Mouse (Mus musculus) embryonic facial prominence, embryonic 11.5 days (tissue): Measurements from ENCODE around the gene Zdhhc19. TPM values are rescaled to one million over a fixed set of nuclear protein-coding genes. Genes with fewer than 3 reads are reported as not detected.

ENCODE experiments used
- ATAC-seq: fragments of 200-750 bp; cut with Nextera tagmentation; replicated peaks from 2 replicates; pipeline ENCODE4 v1.8.0; 2017; ENCODE audit warnings: low read depth; ENCODE audit not compliant: insufficient number of reproducible peaks, low FRiP score, low TSS enrichment
- DNase-seq: peaks from one replicate; pipeline ENCODE4 v3.0.0-alpha.2; 2015; ENCODE audit warnings: low spot score
- H3K27ac ChIP-seq: fragments of 300-500 bp; sonication (generic); replicated peaks from 2 replicates; pipeline ENCODE4 v1.5.1; 2014; ENCODE audit warnings: mild to moderate bottlenecking, low read depth, low read length, control low read depth
- H3K27me3 ChIP-seq: fragments of 300-500 bp; sonication (generic); 2 replicates; pipeline ENCODE4 v1.6.1; 2014; ENCODE audit warnings: mild to moderate bottlenecking, low read length, moderate library complexity, mixed read lengths; ENCODE audit not compliant: control insufficient read depth, insufficient read depth
- H3K36me3 ChIP-seq: fragments of 300-500 bp; sonication (generic); replicated peaks from 2 replicates; pipeline ENCODE4 v1.6.1; 2014; ENCODE audit warnings: low read depth, mild to moderate bottlenecking, low read length, moderate library complexity, mixed read lengths; ENCODE audit not compliant: control insufficient read depth, insufficient read depth
- H3K4me1 ChIP-seq: fragments of 300-500 bp; sonication (generic); 2 replicates; pipeline ENCODE4 v1.6.1; 2014; ENCODE audit warnings: low read length, mixed read lengths; ENCODE audit not compliant: control insufficient read depth, insufficient read depth
- H3K4me2 ChIP-seq: fragments of 300-500 bp; sonication (generic); 2 replicates; pipeline ENCODE4 v1.6.1; 2014; ENCODE audit warnings: low read depth, mild to moderate bottlenecking, control low read depth, low read length, moderate library complexity
- H3K4me3 ChIP-seq: fragments of 300-500 bp; sonication (generic); 2 replicates; pipeline ENCODE4 v1.5.1; 2014; ENCODE audit warnings: low read depth, low read length, control low read depth
- H3K9ac ChIP-seq: fragments of 300-500 bp; sonication (generic); replicated peaks from 2 replicates; pipeline ENCODE4 v1.6.1; 2014; ENCODE audit warnings: mild to moderate bottlenecking, control low read depth, low read length
- H3K9me3 ChIP-seq: fragments of 300-500 bp; sonication (generic); replicated peaks from 2 replicates; pipeline ENCODE4 v1.6.1; 2016; ENCODE audit warnings: mild to moderate bottlenecking, low read length, inconsistent platforms, mixed read lengths; ENCODE audit not compliant: control insufficient read depth
- WGBS: fragments of 180-500 bp; shearing (Covaris S2); extraction: QIAGEN DNeasy Blood & Tissue Kit; methylation state at CpG from one replicate; pipeline ENCODE4 v1.1.7; 2014; 5-methylcytosine and 5-hydroxymethylcytosine counted together
- polyA plus RNA-seq: library from polyadenylated mRNA; unstranded; fragments of >200 nt; fragmentation: Nextera tagmentation; extraction: Ambion mirVana; gene quantifications from 2 replicates; pipeline ENCODE4 v1.2.1, GENCODE M21; 2014

Zdhhc19 gene
- polyA plus RNA-seq, 1 experiment from 2014 or later = not detected

DNA sequence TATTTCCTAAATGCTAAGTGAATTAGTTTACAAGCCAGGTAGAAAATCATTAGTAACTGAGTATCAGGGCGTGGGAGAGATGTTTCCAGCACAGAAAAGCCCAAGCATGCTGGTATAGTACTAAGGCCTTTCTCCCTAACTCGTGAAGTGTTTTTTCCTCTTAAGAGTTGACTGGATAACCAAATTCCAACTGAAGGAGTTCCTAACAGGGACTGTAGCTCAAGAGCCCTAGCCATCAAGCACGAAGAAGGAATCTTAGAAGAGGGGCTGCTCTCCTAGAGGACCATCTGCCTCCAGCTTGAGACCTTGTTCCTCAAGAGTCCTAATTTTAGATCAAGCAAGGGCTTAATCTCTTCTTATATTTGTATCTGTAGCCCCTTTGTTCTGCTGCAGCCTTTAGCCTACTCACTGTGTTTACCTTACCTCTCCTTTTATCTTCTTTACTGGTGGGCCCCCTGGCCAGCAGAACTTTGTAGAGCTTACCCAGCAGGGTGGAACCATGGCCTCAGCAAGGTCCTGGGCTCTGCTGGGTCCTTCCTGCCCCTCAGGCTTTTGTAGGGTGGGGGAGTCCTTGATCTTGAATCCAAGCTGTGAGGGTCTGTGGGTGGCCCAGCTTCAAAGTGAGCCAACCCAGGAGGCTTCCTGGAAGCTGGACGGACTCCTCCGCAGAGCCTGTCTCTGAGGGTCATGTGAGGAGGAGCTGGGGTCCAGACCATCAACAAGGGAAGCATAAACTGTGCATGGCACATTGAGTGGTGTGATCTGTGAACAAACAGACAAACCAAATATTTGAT is 42.0 kb downstream of the Zdhhc19 start:
- H3K4me3 ChIP-seq = no peak overlapping the region
- H3K36me3 ChIP-seq = no peaks in the 10 kb centered on the region
- ATAC-seq = no peak
- H3K27me3 ChIP-seq = no peaks in the 10 kb centered on the region
- no peaks in the 10 kb centered on the region; the same call in 1 of the 2 replicates for H3K4me1 ChIP-seq
- H3K4me2 ChIP-seq = no peak overlapping the region
- no peak overlapping the region for H3K9ac ChIP-seq
- no peak overlapping the region for H3K27ac ChIP-seq
- no peak for DNase-seq
- 44% methylated on average over 5 of the region's 5 CpGs for WGBS
- H3K9me3 ChIP-seq = no peaks in the 10 kb centered on the region

DNA sequence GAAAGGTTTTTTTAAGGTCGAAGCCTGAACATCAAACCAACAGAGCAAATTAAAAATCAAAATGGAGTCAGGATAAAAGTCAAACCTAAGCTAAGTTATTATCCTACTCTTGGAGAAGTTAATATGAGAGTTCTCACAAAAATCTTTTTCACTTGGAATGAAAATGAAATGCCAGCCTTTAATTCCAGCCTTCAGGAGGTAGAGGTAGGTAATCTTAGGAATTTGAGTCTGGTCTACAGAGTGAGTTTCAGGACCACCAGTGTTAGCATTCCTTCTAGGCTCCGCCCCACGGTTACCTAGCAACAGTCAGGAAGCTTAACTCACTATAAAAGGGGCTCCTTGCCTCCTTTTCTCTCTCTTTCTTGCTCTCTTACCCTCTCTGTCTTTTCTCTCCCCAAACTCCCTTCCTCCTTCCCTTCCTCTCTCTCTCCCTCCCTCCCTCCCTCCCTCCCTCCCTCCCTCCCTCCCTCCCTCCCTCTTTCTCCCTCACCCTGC is 42.7 kb downstream of the Zdhhc19 start:
- Histone ChIP-seq H3K27me3 (no peaks in the 10 kb centered on the region), H3K36me3 (no peaks in the 10 kb centered on the region), H3K4me1 (no peaks in the 10 kb centered on the region; the same call in 1 of the 2 replicates), H3K27ac (no peak overlapping the region), H3K9ac (no peak overlapping the region), H3K4me2 (no peak overlapping the region), H3K9me3 (no peaks in the 10 kb centered on the region), H3K4me3 (no peak overlapping the region)
- 35% methylated on average over 3 of the region's 3 CpGs for WGBS
- DNase-seq (peak; percentile 77), ATAC-seq (no peak)

DNA sequence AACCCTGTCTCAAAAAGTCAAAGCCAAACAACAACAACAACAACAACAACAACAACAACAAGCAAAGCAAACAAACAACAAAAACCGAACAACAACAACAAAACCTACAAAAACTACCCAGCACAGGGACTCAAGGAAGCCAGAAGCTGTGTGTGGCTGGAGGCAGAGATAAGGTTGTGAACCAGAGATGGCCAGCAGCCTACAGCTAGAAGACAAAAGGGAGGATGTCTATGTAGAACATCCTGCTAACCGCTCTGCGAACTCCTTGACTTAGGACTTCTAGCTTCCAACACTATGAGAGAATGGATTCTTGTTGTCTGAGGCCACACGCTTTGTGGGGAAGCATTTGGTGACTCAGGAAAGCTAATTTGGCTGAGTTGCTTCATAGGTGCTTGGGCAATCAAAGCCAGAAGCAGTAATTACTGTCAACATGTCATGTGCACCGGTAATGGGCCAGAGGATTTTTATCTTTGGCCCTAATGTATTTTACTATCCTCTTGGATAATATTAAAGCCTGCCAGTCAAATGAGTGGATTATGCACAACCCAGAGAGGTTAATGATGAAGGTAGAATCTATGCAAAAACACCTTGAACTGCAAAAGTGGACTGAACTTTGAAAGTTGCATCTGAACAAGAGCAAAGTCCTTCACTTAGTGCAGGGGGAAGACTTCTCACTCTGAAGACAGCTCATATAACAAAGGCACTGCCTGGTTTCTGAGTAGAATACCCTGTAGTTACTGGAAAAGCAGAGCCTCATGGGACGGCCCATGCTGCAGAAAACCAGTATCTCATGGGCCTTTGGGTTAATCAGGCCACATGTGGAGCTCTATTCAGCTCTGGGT is 45.5 kb downstream of the Zdhhc19 start:
- H3K9ac ChIP-seq = no peak overlapping the region
- no peaks in the 10 kb centered on the region for H3K36me3 ChIP-seq
- ATAC-seq (no peak), DNase-seq (no peak)
- H3K9me3 ChIP-seq = no peaks in the 10 kb centered on the region
- 82% methylated on average over 6 of the region's 6 CpGs for WGBS
- no peak overlapping the region for H3K4me2 ChIP-seq
- H3K27ac ChIP-seq = no peak overlapping the region
- H3K27me3 ChIP-seq = no peaks in the 10 kb centered on the region
- no peaks in the 10 kb centered on the region for H3K4me1 ChIP-seq
- no peak overlapping the region for H3K4me3 ChIP-seq

DNA sequence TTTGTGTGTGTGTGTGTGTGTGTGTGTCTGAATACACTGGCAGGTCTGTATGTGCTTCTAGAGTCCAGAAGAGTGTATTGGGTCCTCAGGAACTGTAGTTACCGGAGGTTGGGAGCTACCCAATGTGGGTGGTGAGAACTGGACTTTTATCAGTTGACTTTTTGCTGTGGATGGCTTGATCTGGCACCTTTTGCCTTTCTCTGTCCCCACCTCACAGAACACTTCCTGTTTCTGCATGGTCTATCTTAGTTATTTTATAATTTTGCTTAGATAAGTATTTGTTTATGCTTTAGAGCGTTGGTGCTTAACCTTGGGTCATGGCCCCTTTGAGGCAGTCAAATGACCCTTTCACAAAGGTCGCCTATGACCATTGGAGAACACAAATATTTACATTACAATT is 47.4 kb downstream of the Zdhhc19 start:
- Histone ChIP-seq H3K4me1 (no peaks in the 10 kb centered on the region), H3K9ac (no peak overlapping the region), H3K36me3 (no peaks in the 10 kb centered on the region), H3K4me2 (no peak overlapping the region), H3K27me3 (no peaks in the 10 kb centered on the region), H3K9me3 (no peaks in the 10 kb centered on the region), H3K27ac (no peak overlapping the region), H3K4me3 (no peak overlapping the region)
- no peak for DNase-seq
- no peak for ATAC-seq
- 75% methylated on average over 3 of the region's 3 CpGs for WGBS

DNA sequence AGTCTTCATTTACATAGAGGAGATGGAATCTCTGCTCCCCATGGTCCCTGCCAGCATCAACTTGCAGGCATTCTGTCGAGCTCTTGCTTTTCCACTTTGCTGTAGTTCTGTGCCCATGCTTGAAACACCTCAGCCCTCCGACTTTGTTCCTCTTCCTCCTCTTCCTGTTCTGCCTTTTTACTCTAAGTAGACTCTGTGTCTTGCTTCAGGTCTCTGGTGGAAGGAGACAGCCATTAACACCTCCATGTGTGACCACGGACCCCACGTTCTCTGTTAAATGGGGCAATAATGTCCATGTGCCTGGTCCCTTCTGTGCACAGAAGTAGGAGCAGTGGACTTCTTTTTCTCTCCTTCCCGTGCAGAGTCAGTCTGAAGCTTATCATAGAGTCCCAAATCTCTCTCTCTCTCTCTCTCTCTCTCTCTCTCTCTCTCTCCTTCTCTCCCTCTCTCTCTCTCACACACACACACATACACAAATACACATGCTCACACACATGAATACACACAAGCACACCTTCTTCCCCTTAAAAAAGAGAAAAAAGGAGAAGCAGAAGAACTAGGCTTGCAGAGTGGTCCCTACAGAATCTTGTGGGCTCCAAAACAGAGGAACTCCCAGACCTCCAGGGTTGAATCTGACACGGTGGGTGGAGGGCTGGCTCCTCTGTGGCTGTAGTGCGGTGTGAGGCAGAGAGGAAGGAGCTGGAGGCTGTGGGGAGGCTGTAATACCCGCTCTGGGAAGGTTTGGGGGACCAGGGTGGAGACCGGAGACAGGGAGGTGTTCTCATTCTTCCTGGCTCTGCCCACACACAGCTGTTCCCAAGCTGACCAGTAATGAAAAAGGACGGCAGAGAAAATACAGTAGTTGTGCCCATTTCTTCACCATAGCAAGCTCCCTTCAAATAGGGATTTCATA is 51.3 kb downstream of the Zdhhc19 start:
- Histone ChIP-seq H3K27ac (no peak overlapping the region), H3K4me2 (no peak overlapping the region), H3K4me3 (no peak overlapping the region), H3K9ac (no peak overlapping the region), H3K9me3 (no peaks in the 10 kb centered on the region), H3K36me3 (no peaks in the 10 kb centered on the region), H3K4me1 (no peaks in the 10 kb centered on the region), H3K27me3 (no peaks in the 10 kb centered on the region)
- DNase-seq (no peak), ATAC-seq (no peak)
- WGBS = 73% methylated on average over 10 of the region's 10 CpGs

DNA sequence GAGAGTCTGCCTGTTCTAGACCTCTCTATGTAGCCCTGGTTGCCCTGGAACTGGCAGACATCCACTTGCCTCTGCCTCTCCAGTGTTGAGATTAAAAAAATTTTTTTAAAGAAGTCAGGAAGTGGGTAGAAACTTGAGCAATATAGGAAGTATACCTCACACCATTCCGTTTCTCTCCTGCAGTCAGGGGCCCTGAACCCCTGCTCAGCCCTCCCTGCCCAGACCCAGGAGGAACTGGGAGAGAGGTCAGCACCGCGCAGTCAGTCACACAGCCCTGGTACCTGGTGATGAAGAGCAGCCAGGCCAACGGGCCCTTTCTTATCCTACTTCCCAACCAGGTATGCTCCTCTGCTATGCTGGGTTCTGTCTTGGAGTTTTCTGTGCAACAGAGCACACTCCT is 54.0 kb downstream of the Zdhhc19 start:
- no peaks in the 10 kb centered on the region for H3K36me3 ChIP-seq
- DNase-seq (no peak), ATAC-seq (no peak)
- H3K4me3 ChIP-seq = no peak overlapping the region
- no peak overlapping the region for H3K4me2 ChIP-seq
- H3K9ac ChIP-seq = no peak overlapping the region
- H3K27ac ChIP-seq = no peak overlapping the region
- no peaks in the 10 kb centered on the region for H3K9me3 ChIP-seq
- 91% methylated on average over 4 of the region's 4 CpGs for WGBS
- H3K4me1 ChIP-seq = no peaks in the 10 kb centered on the region
- no peaks in the 10 kb centered on the region for H3K27me3 ChIP-seq

DNA sequence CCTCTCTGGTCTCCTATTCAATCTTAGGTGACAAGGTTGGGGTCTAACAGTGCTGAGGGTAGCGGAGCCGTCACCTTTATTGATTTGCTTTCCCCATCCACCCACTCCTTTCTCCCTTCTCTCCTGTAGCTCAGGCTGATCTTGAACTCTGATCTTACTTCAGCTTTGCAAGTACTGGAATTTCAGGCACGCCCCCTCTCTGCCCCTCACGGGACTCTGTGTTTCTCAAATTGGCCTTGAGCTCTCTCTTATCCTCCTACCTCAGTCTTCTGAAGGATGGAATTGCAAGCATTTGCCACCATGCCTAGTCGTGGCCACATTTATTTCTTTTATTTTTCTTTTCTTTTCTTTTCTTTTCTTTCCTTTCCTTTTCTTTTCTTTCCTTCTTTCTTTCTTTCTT is 54.4 kb downstream of the Zdhhc19 start:
- H3K36me3 ChIP-seq = no peaks in the 10 kb centered on the region
- WGBS = 87% methylated on average over 5 of the region's 5 CpGs
- H3K9me3 ChIP-seq = no peaks in the 10 kb centered on the region
- no peak overlapping the region for H3K4me2 ChIP-seq
- H3K27me3 ChIP-seq = no peaks in the 10 kb centered on the region
- no peak for ATAC-seq
- H3K4me3 ChIP-seq = no peak overlapping the region
- DNase-seq = no peak
- H3K4me1 ChIP-seq = no peaks in the 10 kb centered on the region
- no peak overlapping the region for H3K27ac ChIP-seq
- H3K9ac ChIP-seq = no peak overlapping the region
